Mouse (Mus musculus): ENCODE measurements around the gene Il1b. TPM values are rescaled to one million over a fixed set of nuclear protein-coding genes. Genes with fewer than 3 reads are reported as not detected.

Gene Il1b
- total and polyA plus RNA-seq, 2 experiments from 2014 or later, result 0.21 TPM; not detected in 1

DNA sequence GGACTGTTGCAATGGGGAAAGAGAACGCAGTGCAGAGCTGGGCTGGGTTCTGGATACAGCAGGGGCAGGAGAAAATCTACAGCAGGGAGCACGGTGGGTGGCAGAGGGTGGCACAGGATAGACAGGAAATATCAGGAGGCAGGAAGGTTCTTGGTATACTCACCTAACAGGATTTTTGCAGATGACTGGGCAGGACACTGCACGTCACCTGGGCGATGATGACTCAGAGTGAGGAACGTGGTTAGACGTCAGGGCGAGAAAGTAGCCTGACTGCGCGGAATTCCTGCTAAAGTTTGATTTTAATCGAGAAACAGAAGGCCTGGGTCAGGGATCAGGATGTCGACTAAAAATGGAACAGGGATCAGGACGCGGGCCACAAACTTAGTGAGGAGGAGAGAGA is 36.7 kb upstream of the Il1b start:
- WGBS, result 95% methylated on average over 13 of the region's 13 CpGs
- no peak overlapping the region for H3K9ac ChIP-seq (replicated peaks; ENCODE audit: low read length)
- H3K27ac ChIP-seq, result no peak overlapping the region
- H3K4me3 ChIP-seq (ENCODE audit: low read length), result no peak overlapping the region
- no peak overlapping the region for H3K4me2 ChIP-seq (ENCODE audit: low read depth, low read length)
- no peaks in the 10 kb centered on the region for H3K36me3 ChIP-seq (ENCODE audit: insufficient read depth, low read length)
- H3K27me3 ChIP-seq (ENCODE audit: insufficient read depth, low read length), result no peaks in the 10 kb centered on the region
- TF ChIP-seq CTCF (IDR thresholded peaks at IDR 0.05; ENCODE audit: low read depth), result no peak
- ATAC-seq (no peak), DNase-seq (ENCODE audit: low spot score) (no peak)
- H3K4me1 ChIP-seq (ENCODE audit: insufficient read depth, low read length), result no peaks in the 10 kb centered on the region
- H3K9me3 ChIP-seq (ENCODE audit: low read length), result no peaks in the 10 kb centered on the region

GRCm38 (mm10) chr2:129406508-129406907 is 35.6 kb upstream of the Il1b start:
- Histone ChIP-seq H3K9ac (replicated peaks; ENCODE audit: low read length) (no peak overlapping the region), H3K4me1 (ENCODE audit: insufficient read depth, low read length) (no peaks in the 10 kb centered on the region), H3K27me3 (ENCODE audit: insufficient read depth, low read length) (no peaks in the 10 kb centered on the region), H3K4me2 (ENCODE audit: low read depth, low read length) (no peak overlapping the region), H3K4me3 (ENCODE audit: low read length) (no peak overlapping the region), H3K9me3 (ENCODE audit: low read length) (no peaks in the 10 kb centered on the region), H3K36me3 (ENCODE audit: insufficient read depth, low read length) (no peaks in the 10 kb centered on the region), H3K27ac (no peak overlapping the region)
- 87% methylated on average over 8 of the region's 8 CpGs for WGBS
- no peak for DNase-seq (ENCODE audit: low spot score)
- ATAC-seq, result no peak
- peak; percentile 26 for TF ChIP-seq CTCF (IDR thresholded peaks at IDR 0.05; ENCODE audit: low read depth)

GRCm38 (mm10) chr2:129403786-129404185 is 32.8 kb upstream of the Il1b start:
- H3K36me3 ChIP-seq (ENCODE audit: insufficient read depth, low read length), result no peaks in the 10 kb centered on the region
- TF ChIP-seq CTCF (IDR thresholded peaks at IDR 0.05; ENCODE audit: low read depth), result no peak
- no peaks in the 10 kb centered on the region for H3K4me1 ChIP-seq (ENCODE audit: insufficient read depth, low read length)
- H3K4me2 ChIP-seq (ENCODE audit: low read depth, low read length), result no peak overlapping the region
- H3K4me3 ChIP-seq (ENCODE audit: low read length), result no peak overlapping the region
- 94% methylated on average over 2 of the region's 2 CpGs for WGBS
- H3K9ac ChIP-seq (replicated peaks; ENCODE audit: low read length), result no peak overlapping the region
- ATAC-seq (no peak), DNase-seq (ENCODE audit: low spot score) (no peak)
- H3K27ac ChIP-seq, result no peak overlapping the region
- H3K9me3 ChIP-seq (ENCODE audit: low read length), result no peaks in the 10 kb centered on the region
- H3K27me3 ChIP-seq (ENCODE audit: insufficient read depth, low read length), result no peaks in the 10 kb centered on the region

DNA sequence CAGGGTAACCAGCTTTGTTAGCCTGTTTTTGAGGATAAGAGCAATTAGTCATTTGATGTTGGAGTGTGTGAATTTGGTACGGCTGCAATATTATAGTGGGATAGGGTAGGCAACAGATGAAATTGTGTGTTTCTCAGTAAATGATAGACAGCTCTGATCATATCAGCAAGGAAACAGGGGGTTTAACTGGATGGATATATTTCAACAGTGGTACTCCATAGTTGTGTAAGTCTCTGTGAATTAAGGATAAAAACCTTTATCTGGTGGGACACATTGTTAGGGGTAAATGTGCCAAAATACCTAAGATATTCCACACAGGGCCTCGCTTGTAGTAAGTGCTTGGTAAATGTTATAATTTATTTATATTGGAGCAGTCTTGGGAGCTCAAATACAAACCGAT is 31.4 kb upstream of the Il1b start:
- H3K9me3 ChIP-seq (ENCODE audit: low read length), result no peaks in the 10 kb centered on the region
- no peaks in the 10 kb centered on the region for H3K27me3 ChIP-seq (ENCODE audit: insufficient read depth, low read length)
- no peak overlapping the region for H3K4me3 ChIP-seq (ENCODE audit: low read length)
- ATAC-seq, result no peak
- 88% methylated on average over 3 of the region's 3 CpGs for WGBS
- no peak overlapping the region for H3K4me2 ChIP-seq (ENCODE audit: low read depth, low read length)
- no peak for DNase-seq (ENCODE audit: low spot score)
- no peak for TF ChIP-seq CTCF (IDR thresholded peaks at IDR 0.05; ENCODE audit: low read depth)
- no peak overlapping the region for H3K9ac ChIP-seq (replicated peaks; ENCODE audit: low read length)
- H3K27ac ChIP-seq, result no peak overlapping the region
- H3K36me3 ChIP-seq (ENCODE audit: insufficient read depth, low read length), result no peaks in the 10 kb centered on the region
- no peaks in the 10 kb centered on the region for H3K4me1 ChIP-seq (ENCODE audit: insufficient read depth, low read length)

- ATAC-seq (no peak), DNase-seq (ENCODE audit: low spot score) (no peak)
- Histone ChIP-seq H3K27me3 (ENCODE audit: insufficient read depth, low read length) (no peaks in the 10 kb centered on the region), H3K9ac (replicated peaks; ENCODE audit: low read length) (no peak overlapping the region), H3K4me3 (ENCODE audit: low read length) (no peak overlapping the region), H3K4me1 (ENCODE audit: insufficient read depth, low read length) (no peaks in the 10 kb centered on the region), H3K9me3 (ENCODE audit: low read length) (no peaks in the 10 kb centered on the region), H3K27ac (no peak overlapping the region), H3K36me3 (ENCODE audit: insufficient read depth, low read length) (no peaks in the 10 kb centered on the region), H3K4me2 (ENCODE audit: low read depth, low read length) (no peak overlapping the region)
- 86% methylated on average over 5 of the region's 5 CpGs for WGBS
- no peak for TF ChIP-seq CTCF (IDR thresholded peaks at IDR 0.05; ENCODE audit: low read depth)
These were observed 30.9 kb upstream of the Il1b start for GRCm38 (mm10) chr2:129401803-129402202.

GRCm38 (mm10) chr2:129398176-129398575 is 27.2 kb upstream of the Il1b start:
- ATAC-seq, result no peak
- no peak overlapping the region for H3K27ac ChIP-seq
- no peak overlapping the region for H3K9ac ChIP-seq (replicated peaks; ENCODE audit: low read length)
- no peaks in the 10 kb centered on the region for H3K36me3 ChIP-seq (ENCODE audit: insufficient read depth, low read length)
- H3K27me3 ChIP-seq (ENCODE audit: insufficient read depth, low read length), result no peaks in the 10 kb centered on the region
- no peaks in the 10 kb centered on the region for H3K4me1 ChIP-seq (ENCODE audit: insufficient read depth, low read length)
- 78% methylated on average over 3 of the region's 3 CpGs for WGBS
- no peaks in the 10 kb centered on the region for H3K9me3 ChIP-seq (ENCODE audit: low read length)
- H3K4me3 ChIP-seq (ENCODE audit: low read length), result no peak overlapping the region
- DNase-seq (ENCODE audit: low spot score), result no peak
- H3K4me2 ChIP-seq (ENCODE audit: low read depth, low read length), result no peak overlapping the region
- TF ChIP-seq CTCF (IDR thresholded peaks at IDR 0.05; ENCODE audit: low read depth), result no peak

DNA sequence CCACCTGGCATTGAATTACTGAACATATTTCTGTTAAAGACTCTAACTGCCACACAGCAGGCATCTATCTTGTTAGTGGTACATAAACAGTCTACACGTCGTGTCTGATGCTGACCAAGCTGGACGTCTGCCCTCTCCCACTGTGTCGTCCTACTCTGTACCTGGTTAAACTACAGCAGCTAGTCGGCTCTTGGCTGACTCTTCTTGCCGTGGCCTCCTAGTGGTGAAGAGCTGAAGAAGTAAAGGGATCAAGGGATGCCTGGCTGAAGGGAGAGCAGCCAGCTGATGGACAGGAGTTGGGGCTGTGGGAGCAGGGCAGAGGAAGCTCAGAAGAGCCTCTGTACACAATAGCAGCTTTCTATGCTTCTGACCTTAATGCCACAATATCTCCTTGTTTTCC is 22.6 kb upstream of the Il1b start:
- peak; percentile 25 for DNase-seq (ENCODE audit: low spot score)
- H3K36me3 ChIP-seq (ENCODE audit: insufficient read depth, low read length), result no peaks in the 10 kb centered on the region
- no peak overlapping the region for H3K4me2 ChIP-seq (ENCODE audit: low read depth, low read length)
- H3K27me3 ChIP-seq (ENCODE audit: insufficient read depth, low read length), result no peaks in the 10 kb centered on the region
- H3K4me3 ChIP-seq (ENCODE audit: low read length), result no peak overlapping the region
- TF ChIP-seq CTCF (IDR thresholded peaks at IDR 0.05; ENCODE audit: low read depth), result peak; percentile 67
- ATAC-seq, result no peak
- H3K9ac ChIP-seq (replicated peaks; ENCODE audit: low read length), result no peak overlapping the region
- WGBS, result 28% methylated on average over 6 of the region's 6 CpGs
- H3K27ac ChIP-seq, result no peak overlapping the region
- H3K9me3 ChIP-seq (ENCODE audit: low read length), result no peaks in the 10 kb centered on the region
- no peaks in the 10 kb centered on the region for H3K4me1 ChIP-seq (ENCODE audit: insufficient read depth, low read length)
